Mouse (Mus musculus): ENCODE measurements around the gene Cmss1.

Cmss1 gene

GRCm38 (mm10) chr16:57478451-57478850 is 128.2 kb downstream of the Cmss1 start:
- no peak for DNase-seq (ENCODE audit: low read depth, low spot score)

- DNase-seq (ENCODE audit: low read depth, low spot score), result no peak
These were observed 133.1 kb downstream of the Cmss1 start for GRCm38 (mm10) chr16:57473415-57474085.

GRCm38 (mm10) chr16:57471071-57471470 is 135.6 kb downstream of the Cmss1 start:
- DNase-seq (ENCODE audit: low read depth, low spot score), result no peak

GRCm38 (mm10) chr16:57470286-57470830 is 136.3 kb downstream of the Cmss1 start:
- DNase-seq (ENCODE audit: low read depth, low spot score), result no peak

GRCm38 (mm10) chr16:57469869-57470268 is 136.8 kb downstream of the Cmss1 start:
- DNase-seq (ENCODE audit: low read depth, low spot score), result no peak

- DNase-seq (ENCODE audit: low read depth, low spot score), result no peak
These were observed 137.4 kb downstream of the Cmss1 start for GRCm38 (mm10) chr16:57469301-57469700.

- no peak for DNase-seq (ENCODE audit: low read depth, low spot score)
These were observed 141.2 kb downstream of the Cmss1 start for GRCm38 (mm10) chr16:57465386-57465913.

- no peak for DNase-seq (ENCODE audit: low read depth, low spot score)
These were observed 150.7 kb downstream of the Cmss1 start for GRCm38 (mm10) chr16:57456003-57456402.

GRCm38 (mm10) chr16:57455573-57455972 is 151.1 kb downstream of the Cmss1 start:
- DNase-seq (ENCODE audit: low read depth, low spot score), result no peak

GRCm38 (mm10) chr16:57454106-57454763 is 152.4 kb downstream of the Cmss1 start:
- no peak for DNase-seq (ENCODE audit: low read depth, low spot score)

- no peak for DNase-seq (ENCODE audit: low read depth, low spot score)
These were observed 153.7 kb downstream of the Cmss1 start for GRCm38 (mm10) chr16:57453009-57453408.

- no peak for DNase-seq (ENCODE audit: low read depth, low spot score)
These were observed 161.3 kb downstream of the Cmss1 start for GRCm38 (mm10) chr16:57445096-57446094.

GRCm38 (mm10) chr16:57440706-57441437 is 165.8 kb downstream of the Cmss1 start:
- no peak for DNase-seq (ENCODE audit: low read depth, low spot score)

GRCm38 (mm10) chr16:57439206-57439605 is 167.5 kb downstream of the Cmss1 start:
- DNase-seq (ENCODE audit: low read depth, low spot score), result no peak

GRCm38 (mm10) chr16:57438288-57438685 is 168.4 kb downstream of the Cmss1 start:
- peak; percentile 62 for DNase-seq (ENCODE audit: low read depth, low spot score)

GRCm38 (mm10) chr16:57437523-57438287 is 169.0 kb downstream of the Cmss1 start:
- DNase-seq (ENCODE audit: low read depth, low spot score), result no peak

GRCm38 (mm10) chr16:57434640-57435039 is 172.0 kb downstream of the Cmss1 start:
- DNase-seq (ENCODE audit: low read depth, low spot score), result no peak

GRCm38 (mm10) chr16:57433671-57434070 is 173.0 kb downstream of the Cmss1 start:
- DNase-seq (ENCODE audit: low read depth, low spot score), result no peak

GRCm38 (mm10) chr16:57433173-57433572 is 173.5 kb downstream of the Cmss1 start:
- DNase-seq (ENCODE audit: low read depth, low spot score), result no peak

- no peak for DNase-seq (ENCODE audit: low read depth, low spot score)
These were observed 175.4 kb downstream of the Cmss1 start for GRCm38 (mm10) chr16:57431294-57431693.
